Mouse (Mus musculus) CH12.LX (cell line): ENCODE results near the gene Rft1. TPM values are rescaled to one million over a fixed set of nuclear protein-coding genes. Genes with fewer than 3 reads are reported as not detected.

Experiments used
- DNase-seq: peaks from one replicate; pipeline ENCODE4 v3.0.0-alpha.2; 2013; ENCODE audit errors: extremely low read depth
- H3K27ac ChIP-seq: 2 replicates; pipeline ENCODE4 v1.5.1; 2012; ENCODE audit warnings: low read depth, mild to moderate bottlenecking, control low read depth, moderate library complexity; ENCODE audit not compliant: insufficient read depth
- H3K27me3 ChIP-seq: replicated peaks from 2 replicates; pipeline ENCODE3; 2012; ENCODE audit warnings: inconsistent platforms
- H3K36me3 ChIP-seq, 2 experiments: replicated peaks in 1 of 2; 2 replicates each; pipeline versions ENCODE3 to v1.6.1; 2012; ENCODE audit warnings: inconsistent platforms in 1 of 2, low read length in 1 of 2, mild to moderate bottlenecking in 1 of 2, mixed read lengths in 1 of 2, moderate library complexity in 1 of 2; ENCODE audit not compliant: control insufficient read depth in 1 of 2, insufficient read depth in 1 of 2
- H3K4me1 ChIP-seq, 2 experiments: 2 replicates each; pipeline ENCODE4 v1.6.1; 2012; ENCODE audit warnings: inconsistent platforms in 1 of 2, moderate library complexity in 1 of 2; ENCODE audit not compliant: insufficient read depth in 2 of 2, control insufficient read depth in 1 of 2
- H3K4me2 ChIP-seq: 2 replicates; pipeline ENCODE4 v1.6.1; 2012; ENCODE audit warnings: low read depth, mild to moderate bottlenecking, control low read depth; ENCODE audit not compliant: poor library complexity, insufficient read depth, severe bottlenecking
- H3K4me3 ChIP-seq, 3 experiments: fragments of 150-350 bp in 1 of 3; sonication (generic) in 1 of 3; replicated peaks in 1 of 3; 2 replicates each; pipeline versions ENCODE3 to v1.5.1; 2011 to 2012; ENCODE audit warnings: low read depth in 2 of 3, low read length in 2 of 3, mild to moderate bottlenecking in 2 of 3, moderate library complexity in 2 of 3, control low read depth in 1 of 3, improper control_type of control experiment in 1 of 3, inconsistent platforms in 1 of 3, mixed read lengths in 1 of 3; ENCODE audit not compliant: poor library complexity in 1 of 3
- H3K79me2 ChIP-seq: replicated peaks from 2 replicates; pipeline ENCODE4 v1.6.1; 2012; ENCODE audit warnings: mild to moderate bottlenecking, moderate library complexity; ENCODE audit not compliant: control insufficient read depth, poor library complexity, insufficient read depth, severe bottlenecking; ENCODE audit errors: extremely low read depth
- H3K9ac ChIP-seq: 2 replicates; pipeline ENCODE4 v1.6.1; 2012; ENCODE audit warnings: low read depth, mild to moderate bottlenecking, control low read depth, moderate library complexity; ENCODE audit not compliant: insufficient read depth
- H3K9me3 ChIP-seq: replicated peaks from 2 replicates; pipeline ENCODE3; 2012; ENCODE audit warnings: low read length, inconsistent platforms, mixed read lengths
- CHD2 ChIP-seq: IDR thresholded peaks from 2 replicates; pipeline ENCODE4 v1.6.1; 2011; ENCODE audit warnings: low read length, improper control_type of control experiment
- CTCF ChIP-seq, 2 experiments: IDR thresholded peaks in 1 of 2; conservative IDR thresholded peaks in 1 of 2; 2 replicates each; pipeline ENCODE4 v1.5.1; 2011 to 2012; ENCODE audit warnings: low read depth in 2 of 2, low read length in 2 of 2, improper control_type of control experiment in 1 of 2, inconsistent platforms in 1 of 2, mild to moderate bottlenecking in 1 of 2, moderate library complexity in 1 of 2
- E2F4 ChIP-seq: IDR thresholded peaks from 2 replicates; pipeline ENCODE4 v1.6.1; 2011; ENCODE audit warnings: low read depth, low read length, improper control_type of control experiment; ENCODE audit not compliant: insufficient replicate concordance
- GABPA ChIP-seq: IDR thresholded peaks from 2 replicates; pipeline ENCODE4 v1.6.1; 2012; ENCODE audit warnings: low read depth, low read length, improper control_type of control experiment, inconsistent platforms; ENCODE audit not compliant: insufficient replicate concordance
- JUN ChIP-seq: IDR thresholded peaks from 2 replicates; pipeline ENCODE4 v1.6.1; 2011; ENCODE audit warnings: low read depth, mild to moderate bottlenecking, low read length, improper control_type of control experiment, moderate library complexity; ENCODE audit not compliant: insufficient read depth
- KAT2A ChIP-seq: IDR thresholded peaks from 2 replicates; pipeline ENCODE4 v1.6.1; 2012; ENCODE audit warnings: low read length, improper control_type of control experiment, inconsistent platforms; ENCODE audit not compliant: insufficient replicate concordance
- MXI1 ChIP-seq: IDR thresholded peaks from 2 replicates; pipeline ENCODE4 v1.6.1; 2011; ENCODE audit warnings: mild to moderate bottlenecking, low read depth, low read length, improper control_type of control experiment
- NELFE ChIP-seq: IDR thresholded peaks from 2 replicates; pipeline ENCODE4 v1.6.1; 2011; ENCODE audit warnings: low read depth, low read length, improper control_type of control experiment
- RAD21 ChIP-seq: IDR thresholded peaks from 2 replicates; pipeline ENCODE4 v1.6.1; 2011; ENCODE audit warnings: low read depth, mild to moderate bottlenecking, low read length, improper control_type of control experiment, moderate library complexity
- RCOR1 ChIP-seq: conservative IDR thresholded peaks from 2 replicates; pipeline ENCODE4 v1.6.1; 2012; ENCODE audit warnings: low read depth, mild to moderate bottlenecking, inconsistent platforms, low read length, improper control_type of control experiment
- SIN3A ChIP-seq: IDR thresholded peaks from 2 replicates; pipeline ENCODE4 v1.6.1; 2012; ENCODE audit warnings: low read length, improper control_type of control experiment, inconsistent platforms
- UBTF ChIP-seq: IDR thresholded peaks from 2 replicates; pipeline ENCODE4 v1.6.1; 2012; ENCODE audit warnings: low read depth, mild to moderate bottlenecking, inconsistent platforms, low read length, improper control_type of control experiment, moderate library complexity
- USF1 ChIP-seq: IDR thresholded peaks from 2 replicates; pipeline ENCODE4 v1.6.1; 2014; ENCODE audit warnings: low read depth, mild to moderate bottlenecking, inconsistent platforms, low read length, improper control_type of control experiment
- ZMIZ1 ChIP-seq: IDR thresholded peaks from 2 replicates; pipeline ENCODE4 v1.6.1; 2012; ENCODE audit warnings: low read depth, mild to moderate bottlenecking, inconsistent platforms, low read length, improper control_type of control experiment
- dilution Hi-C: fragments of 300-500 bp; cut with MboI; formaldehyde crosslinking; loops from 2 replicates; pipeline ENCODE4 v1.14.3; 2020; ENCODE audit warnings: low sequenced_read_pairs; ENCODE audit not compliant: extremely low pct_unique_long_range_greater_than_20kb, extremely low pct_ligation_motif_present
- in situ Hi-C: fragments of 300-500 bp; cut with MboI; formaldehyde crosslinking; loops from 3 replicates; pipeline ENCODE4 v1.14.3; 2019; ENCODE audit warnings: low sequenced_read_pairs, low pct_ligation_motif_present, low pct_unique_long_range_greater_than_20kb, mixed read lengths
- polyA plus RNA-seq: library from polyadenylated mRNA; unstranded; fragments of >175 nt; gene quantifications from 2 replicates; pipeline ENCODE4 v1.2.1, GENCODE M21; 2012; ENCODE audit warnings: low read depth; ENCODE audit not compliant: insufficient read length
- total RNA-seq, 2 experiments: library from RNA; depleted of rRNA; stranded (reverse); fragments of 300-350 nt in 1 of 2; fragments of >200 nt in 1 of 2; gene quantifications; 2 replicates each; pipeline ENCODE4 v1.2.3; 2012 to 2014

The Rft1 gene
- total and polyA plus RNA-seq, 3 experiments: 13.5 to 26.0 (median 17.7) TPM

GRCm38 (mm10) chr14:30630811-30631576 lies 23.2 kb upstream of the Rft1 start:
- Histone ChIP-seq H3K27ac (no peak overlapping the region), H3K4me2 (no peak overlapping the region), H3K4me1 (peaks cover 46 to 90% of the 10 kb centered on the region in 2 experiments), H3K9me3 (no peaks in the 10 kb centered on the region), H3K4me3 (no peak overlapping the region), H3K36me3 (no peaks in the 10 kb centered on the region), H3K9ac (no peak overlapping the region), H3K79me2 (no peaks in the 10 kb centered on the region), H3K27me3 (no peaks in the 10 kb centered on the region)
- no peak for DNase-seq
- TF ChIP-seq E2F4: no peak
- TF ChIP-seq CTCF (conservative IDR thresholded peaks at IDR 0.05 in 1 of 2, IDR thresholded peaks at IDR 0.05 in 1 of 2; ENCODE audit: low read depth in 2 of 2, low read length in 2 of 2): no peak
- TF ChIP-seq KAT2A: no peak
- TF ChIP-seq UBTF: no peak
- no peak for TF ChIP-seq USF1
- no peak for TF ChIP-seq RAD21
- in situ Hi-C loops (no loop called here), dilution Hi-C loops (no loop called here)

GRCm38 (mm10) chr14:30631834-30632233 lies 22.3 kb upstream of the Rft1 start:
- TF ChIP-seq UBTF (no peak), RCOR1 (no peak), CTCF (conservative IDR thresholded peaks at IDR 0.05 in 1 of 2, IDR thresholded peaks at IDR 0.05 in 1 of 2; ENCODE audit: low read depth in 2 of 2, low read length in 2 of 2) (no peak), CHD2 (no peak), ZMIZ1 (no peak), USF1 (no peak), SIN3A (no peak), GABPA (no peak), NELFE (no peak), JUN (no peak), KAT2A (no peak), MXI1 (no peak)
- dilution Hi-C loops: no loop called here
- no peak overlapping the region for H3K27ac ChIP-seq

More at GRCm38 (mm10) chr14:30631834-30632233, 22.3 kb upstream of the Rft1 start:
- Histone ChIP-seq H3K79me2 (no peaks in the 10 kb centered on the region), H3K4me1 (peaks cover 48 to 95% of the 10 kb centered on the region in 2 experiments), H3K9ac (no peak overlapping the region), H3K4me2 (no peak overlapping the region), H3K36me3 (no peaks in the 10 kb centered on the region), H3K4me3 (no peak overlapping the region), H3K27me3 (no peaks in the 10 kb centered on the region), H3K9me3 (no peaks in the 10 kb centered on the region)
- DNase-seq: no peak
- in situ Hi-C loops: no loop called here
